Mouse (Mus musculus) retina, embryonic 14.5 days (tissue): Measurements from ENCODE around the gene Dennd1a.

Experiments used
- DNase-seq: peaks from one replicate; pipeline ENCODE4 v3.0.0-alpha.2; 2015; ENCODE audit warnings: low spot score

Dennd1a gene

GRCm38 (mm10) chr2:38045286-38045685 lies 241.9 kb downstream of the Dennd1a start:
- no peak for DNase-seq

- DNase-seq, result peak; percentile 77
These were observed 246.3 kb downstream of the Dennd1a start for GRCm38 (mm10) chr2:38040845-38041244.

- DNase-seq, result no peak
These were observed 247.6 kb downstream of the Dennd1a start for GRCm38 (mm10) chr2:38039621-38040020.

DNA sequence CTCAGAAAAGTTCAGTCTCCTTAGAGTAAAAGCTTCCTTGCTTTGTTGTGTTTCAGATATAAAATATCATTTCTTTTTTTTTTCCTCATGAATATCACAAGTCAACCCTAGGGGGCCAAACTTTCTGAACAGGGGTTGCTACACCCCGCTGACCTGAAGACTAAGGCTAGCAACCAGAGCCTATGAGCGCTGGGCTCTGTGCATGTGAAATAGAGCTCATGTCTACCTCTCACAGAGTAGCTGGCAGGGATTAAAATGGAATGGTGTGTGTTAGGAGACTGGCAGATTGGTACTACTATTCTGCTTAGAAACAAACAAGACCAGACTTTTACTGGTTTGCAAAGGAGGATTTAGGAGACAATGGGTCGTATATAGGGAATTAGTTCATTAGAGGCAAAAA lies 258.9 kb downstream of the Dennd1a start:
- no peak for DNase-seq

GRCm38 (mm10) chr2:38025615-38026014 lies 261.6 kb downstream of the Dennd1a start:
- peak; percentile 44 for DNase-seq

GRCm38 (mm10) chr2:38023741-38024130 lies 263.5 kb downstream of the Dennd1a start:
- no peak for DNase-seq

GRCm38 (mm10) chr2:38023054-38023740 lies 264.0 kb downstream of the Dennd1a start:
- DNase-seq, result no peak

DNA sequence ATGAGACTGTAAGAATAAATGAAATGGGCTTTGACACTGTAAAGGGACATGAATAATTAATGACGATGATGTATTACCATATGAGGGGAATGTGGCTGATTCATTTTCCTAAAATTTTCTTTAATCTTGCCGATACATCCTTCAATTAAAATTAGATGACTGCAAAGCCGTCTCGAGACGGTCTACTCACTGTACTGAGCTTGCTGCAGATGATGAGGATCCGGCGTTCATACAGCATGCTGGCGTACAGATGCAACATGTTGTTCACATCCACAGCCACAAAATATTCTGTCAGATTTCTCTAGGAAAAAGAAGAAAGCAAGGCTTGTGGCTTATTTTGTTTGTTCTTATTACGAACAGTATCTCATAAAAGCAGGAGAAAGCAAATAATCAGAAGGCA lies 266.0 kb downstream of the Dennd1a start:
- no peak for DNase-seq

GRCm38 (mm10) chr2:38014702-38015101 lies 272.5 kb downstream of the Dennd1a start:
- no peak for DNase-seq

GRCm38 (mm10) chr2:38013839-38014365 lies 273.3 kb downstream of the Dennd1a start:
- no peak for DNase-seq

GRCm38 (mm10) chr2:38007238-38007637 lies 280.0 kb downstream of the Dennd1a start:
- DNase-seq, result no peak

DNA sequence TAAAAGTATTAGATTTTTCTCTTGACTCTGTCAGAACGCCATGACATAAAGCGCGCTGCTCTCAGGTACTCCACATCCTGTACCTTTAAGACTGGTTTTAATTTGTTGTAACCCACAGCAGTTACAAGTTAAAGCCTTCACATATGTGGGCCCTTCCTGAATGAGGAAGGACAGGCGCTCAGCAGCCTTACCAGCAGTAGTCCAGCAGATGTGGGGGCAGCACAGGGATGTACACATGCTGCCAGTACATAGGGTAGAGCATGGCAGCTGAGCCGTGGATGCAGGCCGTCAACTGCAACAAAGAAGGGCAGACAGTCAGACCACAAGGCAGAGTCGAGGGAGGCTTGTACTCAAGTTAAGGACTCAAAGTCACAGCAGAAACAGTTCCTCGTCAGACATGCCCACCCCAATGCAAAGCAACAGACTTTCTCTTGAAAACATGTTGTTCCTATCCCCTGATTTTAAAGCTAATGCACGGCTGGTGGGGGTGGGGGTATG lies 284.0 kb downstream of the Dennd1a start:
- no peak for DNase-seq

- no peak for DNase-seq
These were observed 286.2 kb downstream of the Dennd1a start for GRCm38 (mm10) chr2:38001004-38001403.

GRCm38 (mm10) chr2:37997966-37998365 lies 289.2 kb downstream of the Dennd1a start:
- DNase-seq, result no peak

DNA sequence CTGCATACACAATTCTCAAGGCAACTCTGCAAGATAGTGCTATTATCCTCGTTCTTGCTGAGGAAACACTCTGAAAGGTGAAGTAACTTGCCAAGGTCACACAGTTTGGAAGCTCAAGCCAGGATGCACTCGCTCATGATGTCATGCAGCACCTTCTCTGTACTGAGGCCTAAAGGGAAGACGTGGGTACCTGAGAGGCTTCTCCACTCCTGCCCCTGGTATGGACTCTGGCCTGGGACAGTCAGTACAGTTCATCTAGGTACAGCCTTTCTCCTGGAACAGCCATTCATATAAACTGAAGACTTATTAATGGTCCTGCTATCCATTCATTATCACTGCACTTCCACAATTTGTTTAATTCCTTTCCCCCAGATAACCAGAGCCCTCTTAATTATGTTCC lies 298.1 kb downstream of the Dennd1a start:
- DNase-seq, result no peak

DNA sequence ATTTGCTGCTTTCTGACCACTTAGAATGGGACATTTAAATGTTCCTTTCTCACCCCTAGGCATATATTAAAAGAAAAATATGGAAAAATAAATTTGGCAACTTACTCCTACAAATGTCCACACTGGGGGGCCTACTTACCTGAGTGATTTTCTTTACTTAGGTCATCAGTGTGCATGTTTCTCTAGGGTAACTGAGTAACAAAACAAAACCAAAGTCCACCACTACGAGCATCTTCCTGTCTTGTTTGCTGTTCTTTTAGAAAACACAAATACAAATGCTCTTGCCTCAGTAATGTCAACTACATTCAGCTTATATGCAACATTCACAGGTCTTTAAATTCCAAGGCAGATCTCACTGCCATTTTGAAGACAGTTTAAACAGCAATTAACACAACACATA lies 298.9 kb downstream of the Dennd1a start:
- no peak for DNase-seq

DNA sequence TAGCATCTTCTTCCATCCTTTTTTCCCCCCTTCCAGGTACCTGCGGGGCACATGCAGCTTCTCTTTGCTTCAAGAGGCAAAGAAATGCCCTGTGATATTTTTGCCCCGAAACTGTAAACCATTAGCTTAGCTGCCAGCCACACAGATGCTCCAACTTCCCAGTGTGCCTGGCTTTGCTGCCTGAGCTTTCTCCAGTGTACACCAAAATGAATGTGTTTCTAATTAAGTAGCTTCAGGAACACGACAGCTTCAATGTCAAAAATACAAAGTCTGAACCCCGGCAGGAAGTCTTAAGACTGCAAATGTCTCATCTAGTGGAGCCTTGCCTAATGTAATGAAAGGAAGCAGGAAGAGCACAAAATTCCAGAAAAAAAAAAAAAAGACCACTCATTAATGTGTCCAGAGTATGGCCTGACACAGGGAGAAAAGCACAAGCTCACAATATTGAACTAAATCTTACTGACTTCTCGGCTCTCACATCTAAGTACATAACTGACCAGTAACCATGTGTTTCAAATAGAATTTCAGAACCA lies 301.4 kb downstream of the Dennd1a start:
- no peak for DNase-seq

- no peak for DNase-seq
These were observed 304.5 kb downstream of the Dennd1a start for GRCm38 (mm10) chr2:37982714-37983113.

GRCm38 (mm10) chr2:37981562-37982403 lies 305.4 kb downstream of the Dennd1a start:
- DNase-seq, result peak; percentile 58

- DNase-seq, result no peak
These were observed 313.0 kb downstream of the Dennd1a start for GRCm38 (mm10) chr2:37974201-37974600.

DNA sequence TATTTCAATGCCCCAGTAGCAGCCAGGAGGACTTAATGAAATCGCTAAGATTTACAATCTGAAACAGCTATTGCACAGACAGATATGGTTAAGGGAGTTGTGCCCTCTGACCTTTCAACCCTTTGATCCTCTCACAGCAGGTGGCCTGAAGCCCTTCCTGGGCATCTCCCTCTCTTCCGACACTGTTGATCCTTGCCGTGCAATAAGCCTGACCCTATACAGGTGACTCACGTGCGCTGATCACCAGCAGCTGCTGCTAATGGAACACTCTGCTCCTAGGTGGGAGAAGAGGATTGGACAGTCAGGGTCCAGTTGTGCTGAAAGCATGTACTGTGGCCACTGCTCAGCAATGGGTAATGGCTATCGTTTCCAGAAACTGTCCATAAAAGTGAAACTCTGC lies 314.6 kb downstream of the Dennd1a start:
- no peak for DNase-seq

DNA sequence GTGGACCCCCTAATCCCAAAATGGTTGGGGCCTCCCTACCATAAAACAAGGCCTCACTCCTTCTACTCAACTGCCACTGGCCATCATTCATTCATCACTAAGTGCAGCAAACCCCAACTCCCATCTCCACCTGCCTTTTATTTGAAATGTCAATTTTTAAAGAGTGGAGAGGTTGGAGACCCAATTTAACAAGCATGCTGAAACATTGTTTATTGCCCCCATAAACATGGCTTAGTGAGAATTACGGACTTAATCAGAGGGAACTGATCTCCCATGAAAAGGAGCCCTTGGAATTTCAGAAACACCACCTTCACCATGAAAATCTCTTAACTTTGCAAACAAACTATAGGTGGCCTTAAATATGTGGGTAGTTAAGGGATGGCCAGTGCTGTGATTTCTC lies 315.5 kb downstream of the Dennd1a start:
- no peak for DNase-seq
